Mouse (Mus musculus) thymus, adult 2 months (tissue): Measurements from ENCODE around the gene Bcas3.

Source experiments
- CTCF ChIP-seq: fragments of 200-500 bp; IDR thresholded peaks from 2 replicates; pipeline ENCODE4 v1.5.1; 2012; ENCODE audit warnings: mild to moderate bottlenecking, control low read depth, low read length, moderate library complexity, borderline replicate concordance; ENCODE audit not compliant: control insufficient read depth, poor library complexity, insufficient read depth; ENCODE audit errors: extremely low read depth
- POLR2A ChIP-seq: fragments of 200-500 bp; IDR thresholded peaks from 2 replicates; pipeline ENCODE4 v1.6.1; 2012; ENCODE audit warnings: mild to moderate bottlenecking, low read length, control low read depth, moderate library complexity; ENCODE audit not compliant: control insufficient read depth, poor library complexity, insufficient read depth; ENCODE audit errors: extremely low read depth

GRCm38 (mm10) chr11:85760486-85761141 is 407.6 kb downstream of the Bcas3 start:
- TF ChIP-seq CTCF (no peak), POLR2A (no peak)
